Mouse (Mus musculus) adrenal gland, adult (tissue): Measurements from ENCODE around the gene Ttbk1.
A peak's percentile ranks its signal among the peaks of the same experiment; 100 is the strongest.

ENCODE experiments used
- DNase-seq, 2 experiments: peaks; one replicate each; pipeline ENCODE4 v3.0.0; 2022 to 2023; ENCODE audit warnings: low spot score in 1 of 2; ENCODE audit not compliant: inconsistent age in 2 of 2

Gene Ttbk1

GRCm38 (mm10) chr17:46477286-46477685, 10.2 kb downstream of the Ttbk1 start:
- no peak for DNase-seq

- DNase-seq, result no peak
Measured at GRCm38 (mm10) chr17:46476601-46477000, 10.9 kb downstream of the Ttbk1 start.

DNA sequence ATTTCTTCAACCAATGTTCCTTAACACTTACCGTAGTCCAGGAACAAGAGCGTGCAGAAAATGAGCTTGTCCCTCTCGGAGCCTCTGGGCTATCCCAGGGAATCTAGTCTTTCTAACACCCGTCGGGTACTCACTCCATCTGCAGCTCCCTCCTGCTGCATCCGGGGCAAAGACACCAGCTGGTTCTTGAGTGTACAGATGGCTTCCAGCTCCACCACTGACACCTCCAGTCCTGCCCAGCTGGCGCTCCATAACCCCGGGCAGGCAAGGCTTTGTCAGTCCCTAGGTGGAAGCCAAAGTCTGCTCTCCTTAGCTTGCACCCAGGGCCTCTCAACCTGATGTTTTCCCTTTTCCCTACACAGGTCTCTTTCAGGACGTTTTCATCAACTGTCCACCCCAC, 19.6 kb downstream of the Ttbk1 start:
- no peak for DNase-seq

DNA sequence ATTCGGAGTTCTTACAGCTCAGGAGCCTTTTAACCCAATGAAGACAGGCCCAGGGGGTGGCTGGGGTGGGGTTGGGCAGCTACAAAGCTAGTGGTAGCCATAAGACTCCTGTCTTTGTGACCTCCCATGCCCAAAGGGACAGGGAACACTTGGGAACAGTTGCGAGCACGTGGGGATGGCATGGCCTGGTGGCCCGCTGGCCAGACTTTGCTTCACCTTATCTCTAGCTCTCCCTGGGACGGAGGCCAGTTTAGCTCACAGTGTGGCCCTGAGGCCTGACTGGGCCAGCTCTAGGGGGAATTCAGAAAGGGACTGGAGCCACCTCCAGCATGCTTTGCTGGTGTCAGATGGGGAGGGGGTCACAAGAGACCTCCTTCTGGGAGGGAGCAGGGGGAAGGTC, 25.2 kb downstream of the Ttbk1 start:
- DNase-seq, result peak in 1 of 2 experiments; percentile 47

DNA sequence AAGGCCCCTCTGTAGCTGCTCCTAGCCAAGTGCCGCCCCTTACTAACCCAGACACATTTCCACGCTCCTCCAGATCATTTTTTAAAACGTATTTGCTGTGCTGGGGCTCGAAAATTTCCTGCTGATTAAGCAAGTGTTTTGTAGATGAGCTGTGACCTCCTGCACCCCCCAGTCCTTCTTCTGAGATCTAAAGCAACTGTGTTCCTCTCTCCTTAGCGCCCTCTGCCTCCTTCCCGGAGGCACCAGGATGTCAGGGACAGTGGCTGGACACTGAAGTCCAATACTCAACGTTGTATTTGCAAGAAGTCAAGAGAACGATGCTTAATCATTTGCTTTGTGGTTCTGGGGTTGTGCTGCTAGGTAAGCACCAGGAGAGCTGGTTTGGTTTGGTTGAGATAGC, 26.1 kb downstream of the Ttbk1 start:
- no peak for DNase-seq

- no peak for DNase-seq
Measured at GRCm38 (mm10) chr17:46460673-46461072, 26.8 kb downstream of the Ttbk1 start.

DNA sequence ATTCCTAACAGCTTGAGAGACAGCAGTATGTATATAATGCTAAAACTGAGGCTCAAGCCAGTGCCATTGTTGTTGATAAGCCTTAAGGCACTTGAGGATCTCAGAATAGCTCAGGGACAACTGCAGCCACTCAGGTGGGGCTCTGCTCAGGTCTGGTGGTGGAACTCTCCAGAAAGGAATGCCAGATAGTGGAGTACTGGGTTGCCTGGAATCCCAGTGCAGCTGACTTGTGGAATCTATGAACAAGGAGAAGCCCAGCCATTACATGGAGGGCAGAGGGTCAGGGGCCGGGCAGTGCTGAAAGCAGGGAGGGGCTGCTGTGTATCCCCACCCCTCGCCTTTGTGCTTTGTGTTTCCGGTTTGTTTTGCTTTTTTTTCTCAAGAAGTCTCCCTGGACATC, 29.0 kb downstream of the Ttbk1 start:
- DNase-seq, result no peak

- DNase-seq, result peak; percentile 52 to 82
Measured at GRCm38 (mm10) chr17:46457791-46458190, 29.7 kb downstream of the Ttbk1 start.

DNA sequence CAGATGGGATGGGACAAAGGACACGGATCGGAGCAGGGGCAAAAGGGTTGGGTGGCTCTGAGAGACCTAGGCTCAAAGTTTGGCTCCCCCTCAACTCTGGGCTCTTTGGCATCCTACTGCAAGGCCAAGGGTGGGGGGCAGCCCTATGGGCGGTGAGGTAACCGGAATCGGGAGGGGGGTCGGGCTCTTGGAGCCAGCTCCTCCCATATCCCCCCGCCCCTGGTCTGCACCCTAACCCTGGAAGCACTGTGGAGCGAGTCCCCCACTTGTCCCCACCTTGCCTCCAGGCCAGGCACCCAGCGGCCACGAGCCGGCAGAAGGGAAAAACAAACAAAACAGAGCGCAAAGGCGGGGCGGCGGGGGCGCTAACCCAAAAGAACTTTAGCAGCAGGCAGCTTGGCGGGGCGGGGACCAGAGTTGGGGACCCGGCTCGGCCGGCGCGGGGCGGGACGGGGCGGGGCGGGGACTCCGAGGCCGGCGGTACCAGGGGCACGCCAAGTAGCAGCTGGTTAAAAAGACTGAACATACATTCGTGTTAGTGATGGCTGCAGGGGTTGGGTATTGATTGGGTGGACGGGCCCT, 32.3 kb downstream of the Ttbk1 start:
- DNase-seq, result peak in 1 of 2 experiments; percentile 43

DNA sequence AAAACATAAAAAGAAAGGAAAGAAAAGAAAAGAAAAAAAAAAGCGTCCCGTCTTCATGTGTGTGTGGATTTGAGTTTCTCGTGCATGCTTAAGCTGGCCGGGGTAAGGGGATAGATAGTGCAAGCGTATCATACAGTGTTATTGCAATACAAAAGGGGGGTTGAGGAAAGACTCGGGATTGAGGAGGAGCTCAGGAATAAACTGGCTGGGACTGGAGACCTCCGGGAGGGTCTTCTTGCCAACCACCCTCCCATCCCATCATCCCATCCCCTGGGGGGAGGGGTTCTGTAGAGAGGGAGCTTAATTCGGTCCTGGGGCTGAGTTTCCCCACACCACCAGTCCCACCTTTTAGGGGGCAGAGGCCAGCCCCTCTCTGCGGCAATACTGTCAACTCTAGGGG, 32.9 kb downstream of the Ttbk1 start:
- DNase-seq, result no peak

GRCm38 (mm10) chr17:46453970-46454411, 33.5 kb downstream of the Ttbk1 start:
- DNase-seq, result no peak

- no peak for DNase-seq
Measured at GRCm38 (mm10) chr17:46453302-46453948, 34.0 kb downstream of the Ttbk1 start.

DNA sequence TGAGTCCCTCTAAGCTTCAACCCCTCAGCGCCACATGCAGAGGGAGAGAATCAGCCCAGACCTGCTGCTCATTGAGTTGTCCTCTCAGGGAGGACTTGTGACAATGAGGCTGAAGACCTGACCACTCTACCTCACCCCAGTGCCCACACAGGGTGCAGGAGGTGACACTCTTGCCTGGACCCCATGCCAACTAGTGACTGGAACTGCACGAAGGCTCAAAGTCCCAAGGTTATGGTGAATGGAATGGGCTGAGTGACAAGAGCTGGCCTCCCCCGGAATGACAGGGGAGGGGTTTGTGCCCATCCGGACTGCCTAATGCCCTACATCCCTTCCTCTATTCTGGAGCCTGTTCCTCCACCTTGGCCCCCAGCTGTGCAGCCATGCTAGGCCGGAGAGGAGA, 34.8 kb downstream of the Ttbk1 start:
- DNase-seq, result no peak

DNA sequence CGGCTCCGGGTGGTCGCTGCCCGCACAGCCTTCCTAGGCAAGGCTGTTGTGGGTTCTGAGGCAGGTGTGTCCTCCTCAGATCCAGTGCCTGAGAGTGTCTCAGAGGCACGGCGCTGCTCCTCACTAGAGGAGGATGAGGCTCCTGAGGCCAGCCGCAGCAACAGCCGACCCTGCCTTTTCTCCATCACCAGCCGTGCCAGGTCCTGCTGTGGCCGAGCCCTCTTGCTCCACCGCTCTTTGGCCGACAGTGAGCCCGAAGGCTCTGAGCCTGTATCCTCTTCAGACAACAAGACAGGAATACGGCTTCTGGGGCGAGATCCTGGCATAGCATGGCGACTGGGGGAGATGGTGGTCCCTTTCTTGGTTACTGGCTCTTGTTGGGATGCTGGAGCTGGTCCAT, 41.2 kb downstream of the Ttbk1 start:
- DNase-seq, result no peak

DNA sequence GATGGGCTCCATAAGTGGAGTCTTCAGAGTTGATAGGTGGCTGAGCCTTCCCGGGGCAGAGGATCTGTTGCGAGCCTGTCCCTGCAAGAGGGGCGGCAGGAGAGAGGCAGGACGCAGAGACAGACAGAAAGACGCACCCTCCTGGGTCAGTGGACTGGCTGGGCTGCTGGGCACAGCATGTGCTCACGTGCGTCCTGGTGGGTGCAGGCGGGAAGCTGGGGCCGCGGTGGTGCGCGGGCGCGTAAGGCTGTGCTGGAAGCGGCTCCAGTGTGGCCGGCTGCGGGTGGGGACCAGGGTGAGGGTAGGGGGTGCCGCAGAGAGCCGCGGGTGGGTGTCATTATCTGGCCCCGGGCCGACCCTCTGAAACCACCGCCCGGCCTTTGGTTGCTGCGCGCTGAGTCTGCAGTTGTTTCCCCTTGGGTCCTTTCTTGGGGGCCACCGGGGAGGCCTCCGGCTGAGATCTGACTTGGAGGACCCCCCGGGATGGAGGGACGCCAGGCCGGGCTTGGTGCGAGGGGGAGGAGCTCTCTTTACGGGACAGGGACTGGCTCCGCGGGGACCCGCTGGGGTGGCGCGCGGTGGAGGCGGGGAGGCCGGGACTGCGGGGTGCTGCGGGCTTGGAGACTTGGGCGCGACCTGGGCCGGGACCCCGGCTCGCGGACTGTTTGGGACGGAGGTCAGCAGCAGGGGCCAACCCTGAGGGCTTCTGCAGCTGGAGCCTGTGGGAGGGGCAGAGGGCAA, 42.5 kb downstream of the Ttbk1 start:
- no peak for DNase-seq

DNA sequence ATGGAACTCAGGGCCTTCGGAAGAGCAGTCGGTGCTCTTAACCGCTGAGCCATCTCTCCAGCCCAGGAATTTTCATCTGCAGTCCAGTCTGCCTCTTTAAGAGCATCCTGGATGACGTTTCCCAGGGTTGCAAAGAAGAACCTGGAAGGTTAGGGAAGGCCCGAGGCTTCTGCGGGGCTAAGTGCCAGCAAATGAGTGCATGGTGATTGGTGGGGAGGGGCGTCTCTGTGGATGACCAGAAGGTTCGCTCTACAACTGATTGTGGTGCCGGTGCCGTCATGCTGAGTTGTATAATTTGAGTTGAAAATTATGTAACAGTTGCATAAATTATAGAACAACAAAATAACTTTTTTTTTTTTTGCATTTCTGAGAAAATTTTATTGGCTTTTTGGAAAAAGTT, 48.3 kb downstream of the Ttbk1 start:
- DNase-seq, result no peak

DNA sequence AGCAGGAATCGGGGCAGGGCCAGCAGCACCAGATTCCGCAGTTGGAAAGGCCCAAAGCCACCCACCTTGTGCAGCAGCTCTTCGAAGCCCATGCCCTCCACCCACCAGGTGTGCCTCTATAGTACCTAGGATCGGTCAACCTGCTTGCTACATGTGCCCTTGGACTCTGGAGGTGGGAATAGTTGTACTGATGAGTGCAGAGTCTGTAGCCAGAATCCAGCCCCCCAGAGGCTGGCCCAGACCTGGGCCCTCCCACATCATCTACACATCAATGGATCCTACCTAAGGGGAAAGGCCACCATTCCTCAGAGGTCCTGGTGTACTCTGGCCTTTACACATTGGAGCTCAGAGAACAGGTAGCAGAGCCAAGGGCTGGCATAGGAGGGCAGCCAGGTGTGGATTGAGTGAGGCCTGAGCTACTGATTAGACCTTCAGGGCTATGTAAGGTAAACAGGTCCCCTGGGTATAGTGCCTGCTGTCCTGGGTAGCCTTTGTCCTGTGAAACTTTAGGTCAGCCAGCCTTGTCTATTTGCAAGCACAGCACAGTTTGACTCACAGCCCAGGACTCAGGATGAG, 49.1 kb downstream of the Ttbk1 start, which contains the start of gene Slc22a7:
Gene Slc22a7 (minus strand): TSS at position 160 of the 576 bp plus-strand sequence.
- DNase-seq, result no peak

DNA sequence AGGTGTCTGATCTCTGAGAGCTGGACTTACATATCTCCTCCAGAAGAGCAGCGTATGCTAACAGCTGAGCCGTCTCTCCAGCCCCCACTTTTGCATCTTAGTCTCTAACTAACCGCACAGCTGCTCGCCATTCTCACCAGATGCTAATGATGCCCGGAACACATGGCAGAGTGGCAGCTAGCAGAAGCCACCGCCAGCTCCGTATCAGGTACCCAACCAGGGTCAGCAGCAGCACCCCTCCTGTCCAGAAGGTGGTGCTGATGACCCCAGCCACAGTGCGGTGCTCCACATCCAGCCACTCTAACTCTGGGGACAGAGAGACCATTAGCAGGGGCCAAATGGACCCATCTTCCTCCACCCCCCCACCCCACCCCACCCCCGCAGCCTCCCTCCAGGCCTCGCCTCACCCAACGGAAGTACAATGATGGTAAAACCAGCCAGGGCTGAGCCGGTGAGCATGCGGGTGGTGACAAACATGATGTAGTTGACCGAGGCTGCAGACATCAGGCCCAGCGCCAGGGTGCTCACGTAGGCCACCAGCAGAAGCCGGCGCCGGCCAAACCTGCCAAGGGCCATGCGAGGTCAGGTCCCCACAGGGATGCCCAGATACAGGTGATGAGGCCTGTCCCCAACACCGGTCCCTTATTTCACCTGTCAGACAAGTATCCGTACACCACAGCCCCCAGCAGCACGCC, 50.7 kb downstream of the Ttbk1 start:
- no peak for DNase-seq

DNA sequence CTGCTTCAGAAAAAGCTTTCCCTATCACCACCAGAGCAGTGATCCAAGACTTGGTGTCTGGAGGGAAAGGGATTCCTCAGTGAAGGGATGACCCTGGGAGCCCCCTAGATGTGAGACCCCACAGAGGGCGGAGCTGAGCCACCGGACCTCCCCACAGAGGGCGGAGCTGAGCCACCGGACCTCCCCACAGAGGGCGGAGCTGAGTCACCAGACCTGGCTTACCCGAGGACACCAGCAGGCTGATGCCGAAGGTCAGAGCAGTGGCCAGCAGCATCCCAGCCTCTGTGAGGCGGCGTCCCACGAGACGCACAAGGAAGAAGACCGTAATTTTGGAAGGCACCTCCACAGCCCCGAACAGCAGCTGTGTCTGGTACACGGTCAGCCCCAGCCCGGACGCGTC, 53.8 kb downstream of the Ttbk1 start:
- peak; percentile 54 to 78 for DNase-seq

- DNase-seq, result peak; percentile 40 to 67
Measured at GRCm38 (mm10) chr17:46428761-46429414, 58.6 kb downstream of the Ttbk1 start, which contains the start of gene Crip3. Gene Crip3 (plus strand): TSS chr17:46428926.

- no peak for DNase-seq
Measured at GRCm38 (mm10) chr17:46426496-46426895, 61.0 kb downstream of the Ttbk1 start.
